Mouse (Mus musculus) central nervous system, embryonic 11.5 days (tissue): ENCODE results near the gene Spic. TPM values are rescaled to one million over a fixed set of nuclear protein-coding genes. Genes with fewer than 3 reads are reported as not detected.

Source experiments
- polyA plus RNA-seq: library from polyadenylated mRNA; depleted of rRNA; stranded (reverse); fragments of >200 nt; gene quantifications from 2 replicates; pipeline ENCODE4 v1.2.3, GENCODE M21; 2012; rRNA removed

Gene Spic
- polyA plus RNA-seq, result 0.13 and 0.15 TPM in 2 replicates

GRCm38 (mm10) chr10:88684925-88685324 is at the start of gene Spic:
Gene Spic (minus strand): TSS chr10:88685015.

GRCm38 (mm10) chr10:88730571-88731495 is 46.0 kb upstream of the Spic start, which contains the start of gene Arl1:
Gene Arl1 (plus strand): TSS chr10:88730858.

Other genes starting within 250 kb of the Spic start
- 0.07 and 0.08 TPM in 2 replicates for gene Sycp3, start 225.4 kb downstream of the Spic start, polyA plus RNA-seq
- gene Chpt1, start 180.9 kb downstream of the Spic start, polyA plus RNA-seq, result 4.1 and 9.1 TPM in 2 replicates
- gene Mybpc1, start 79.9 kb downstream of the Spic start, polyA plus RNA-seq, result 5.3 and 18.2 TPM in 2 replicates
- gene Arl1, start 45.8 kb upstream of the Spic start, polyA plus RNA-seq, result 89.6 and 90.5 TPM in 2 replicates
- 25.6 and 35.0 TPM in 2 replicates for gene Utp20, start 141.8 kb upstream of the Spic start, polyA plus RNA-seq
- 0.02 and 0.06 TPM in 2 replicates for gene Slc5a8, start 201.0 kb upstream of the Spic start, polyA plus RNA-seq